Mouse (Mus musculus) bone marrow, adult 2 months (tissue): ENCODE measurements around the gene Otud7b. TPM values are rescaled to one million over a fixed set of nuclear protein-coding genes. Genes with fewer than 3 reads are reported as not detected.

Experiments used
- H3K27ac ChIP-seq: fragments of 200-500 bp; 2 replicates; pipeline ENCODE4 v1.5.1; 2012; ENCODE audit warnings: low read depth, mild to moderate bottlenecking, control low read depth, inconsistent platforms, low read length; ENCODE audit not compliant: control insufficient read depth, poor library complexity, insufficient read depth
- H3K4me1 ChIP-seq: fragments of 200-500 bp; 2 replicates; pipeline ENCODE4 v1.6.1; 2011; ENCODE audit warnings: low read length; ENCODE audit not compliant: control insufficient read depth, insufficient read depth
- H3K4me3 ChIP-seq: fragments of 200-500 bp; replicated peaks from 2 replicates; pipeline ENCODE3; 2011; ENCODE audit warnings: mild to moderate bottlenecking, low read depth, low read length, control low read depth; ENCODE audit not compliant: control insufficient read depth
- CTCF ChIP-seq: fragments of 200-500 bp; IDR thresholded peaks from 2 replicates; pipeline ENCODE4 v1.5.1; 2011; ENCODE audit warnings: low read length, control low read depth; ENCODE audit not compliant: control insufficient read depth, insufficient read depth
- POLR2A ChIP-seq: fragments of 200-500 bp; IDR thresholded peaks from 2 replicates; pipeline ENCODE4 v1.6.1; 2011; ENCODE audit warnings: low read depth, mild to moderate bottlenecking, control low read depth, low read length, borderline replicate concordance; ENCODE audit not compliant: control insufficient read depth
- WGBS: fragments of 180-500 bp; shearing (Covaris S2); methylation state at CpG from one replicate; pipeline ENCODE4 v1.1.7; 2018; 5-methylcytosine and 5-hydroxymethylcytosine counted together
- polyA plus RNA-seq: library from polyadenylated mRNA; stranded (reverse); fragments of >200 nt; gene quantifications from 2 replicates; pipeline ENCODE4 v1.2.4, GENCODE M21; 2011; ENCODE audit warnings: low replicate concordance; ENCODE audit not compliant: missing spikeins, insufficient read depth, insufficient read length

Gene Otud7b
- polyA plus RNA-seq, 1 experiment = 22.2 TPM

GRCm38 (mm10) chr3:96081006-96081405, 23.3 kb upstream of the Otud7b start:
- H3K4me1 ChIP-seq = no peaks in the 10 kb centered on the region
- no peak overlapping the region for H3K4me3 ChIP-seq
- WGBS = 91% methylated on average over 1 of the region's 1 CpGs
- TF ChIP-seq POLR2A (no peak), CTCF (peak; percentile 73)
- H3K27ac ChIP-seq = no peak overlapping the region

- H3K4me1 ChIP-seq = no peaks in the 10 kb centered on the region
- no peak overlapping the region for H3K4me3 ChIP-seq
- TF ChIP-seq POLR2A (no peak), CTCF (no peak)
- WGBS = 82% methylated on average over 4 of the region's 4 CpGs
- no peak overlapping the region for H3K27ac ChIP-seq
These were observed 22.7 kb upstream of the Otud7b start for GRCm38 (mm10) chr3:96081650-96082049.

GRCm38 (mm10) chr3:96082100-96082499, 22.2 kb upstream of the Otud7b start:
- Histone ChIP-seq H3K27ac (no peak overlapping the region), H3K4me1 (no peaks in the 10 kb centered on the region), H3K4me3 (no peak overlapping the region)
- 85% methylated on average over 2 of the region's 2 CpGs for WGBS
- TF ChIP-seq CTCF = no peak
- no peak for TF ChIP-seq POLR2A

- Histone ChIP-seq H3K27ac (no peak overlapping the region), H3K4me1 (no peaks in the 10 kb centered on the region), H3K4me3 (no peak overlapping the region)
- TF ChIP-seq CTCF (no peak), POLR2A (no peak)
- 65% methylated on average over 15 of the region's 15 CpGs for WGBS
These were observed 21.4 kb upstream of the Otud7b start for GRCm38 (mm10) chr3:96082714-96083508.

GRCm38 (mm10) chr3:96084146-96084755, 20.1 kb upstream of the Otud7b start:
- 90% methylated on average over 10 of the region's 10 CpGs for WGBS

GRCm38 (mm10) chr3:96087219-96087618, 17.1 kb upstream of the Otud7b start:
- no peak overlapping the region for H3K27ac ChIP-seq
- no peak overlapping the region for H3K4me3 ChIP-seq
- H3K4me1 ChIP-seq = no peaks in the 10 kb centered on the region
- no peak for TF ChIP-seq CTCF
- TF ChIP-seq POLR2A = no peak
- 51% methylated on average over 2 of the region's 2 CpGs for whole genome bisulfite sequencing

More at GRCm38 (mm10) chr3:96084146-96084755, 20.1 kb upstream of the Otud7b start:
- no peak for TF ChIP-seq POLR2A
- TF ChIP-seq CTCF = no peak
- Histone ChIP-seq H3K27ac (no peak overlapping the region), H3K4me1 (no peaks in the 10 kb centered on the region), H3K4me3 (no peak overlapping the region)

- TF ChIP-seq CTCF (no peak), POLR2A (no peak)
- no peak overlapping the region for H3K27ac ChIP-seq
- WGBS = 73% methylated on average over 4 of the region's 4 CpGs
- H3K4me3 ChIP-seq = no peak overlapping the region
- H3K4me1 ChIP-seq = no peaks in the 10 kb centered on the region
These were observed 16.5 kb upstream of the Otud7b start for GRCm38 (mm10) chr3:96087801-96088200.

GRCm38 (mm10) chr3:96089882-96090489, 14.3 kb upstream of the Otud7b start:
- TF ChIP-seq POLR2A (no peak), CTCF (no peak)
- Histone ChIP-seq H3K27ac (no peak overlapping the region), H3K4me3 (no peak overlapping the region), H3K4me1 (no peaks in the 10 kb centered on the region)
- 61% methylated on average over 2 of the region's 2 CpGs for WGBS

- Histone ChIP-seq H3K27ac (no peak overlapping the region), H3K4me1 (no peaks in the 10 kb centered on the region), H3K4me3 (no peak overlapping the region)
- WGBS = 61% methylated on average over 2 of the region's 2 CpGs
- no peak for TF ChIP-seq CTCF
These were observed 13.2 kb upstream of the Otud7b start for GRCm38 (mm10) chr3:96091146-96091545.
